Mouse (Mus musculus) heart, postnatal 0 days (tissue): ENCODE measurements around the gene Ten1.

ENCODE experiments used
- CTCF ChIP-seq: IDR thresholded peaks from 2 replicates; pipeline ENCODE4 v1.5.1; 2016; ENCODE audit warnings: antibody characterized with exemption, control low read depth, low read depth
- EP300 ChIP-seq: IDR thresholded peaks from 2 replicates; pipeline ENCODE4 v1.6.1; 2016; ENCODE audit warnings: antibody characterized with exemption, low read depth

GRCm38 (mm10) chr11:116150960-116151359, 47.7 kb upstream of the Ten1 start:
- TF ChIP-seq EP300 (no peak), CTCF (no peak)
